Mouse (Mus musculus) forebrain, postnatal 0 days (tissue): Measurements from ENCODE around the gene Gm13539. TPM values are rescaled to one million over a fixed set of nuclear protein-coding genes. Genes with fewer than 3 reads are reported as not detected.

Experiments used
- ATAC-seq: fragments of 200-750 bp; cut with Nextera tagmentation; 2 replicates; pipeline ENCODE4 v1.8.0; 2017; ENCODE audit warnings: mild to moderate bottlenecking, moderate library complexity
- DNase-seq: peaks from one replicate; pipeline ENCODE4 v3.0.0-alpha.2; 2015
- H3K27ac ChIP-seq: fragments of 300-500 bp; sonication (generic); 2 replicates; pipeline ENCODE4 v1.5.1; 2014; ENCODE audit warnings: low read depth, mild to moderate bottlenecking, antibody characterized with exemption, low read length, moderate library complexity, mixed read lengths
- H3K27me3 ChIP-seq: fragments of 300-500 bp; sonication (generic); 2 replicates; pipeline ENCODE4 v1.6.1; 2014; ENCODE audit warnings: mild to moderate bottlenecking, low read length, mixed read lengths; ENCODE audit not compliant: insufficient read depth
- H3K36me3 ChIP-seq: fragments of 300-500 bp; sonication (generic); 2 replicates; pipeline ENCODE4 v1.6.1; 2014; ENCODE audit warnings: mild to moderate bottlenecking, moderate library complexity; ENCODE audit not compliant: insufficient read depth
- H3K4me1 ChIP-seq: fragments of 300-500 bp; sonication (generic); 2 replicates; pipeline ENCODE4 v1.6.1; 2014; ENCODE audit warnings: antibody characterized with exemption; ENCODE audit not compliant: insufficient read depth
- H3K4me2 ChIP-seq: fragments of 300-500 bp; sonication (generic); 2 replicates; pipeline ENCODE4 v1.6.1; 2014; ENCODE audit warnings: low read depth, mild to moderate bottlenecking, moderate library complexity
- H3K4me3 ChIP-seq: fragments of 300-500 bp; sonication (generic); 2 replicates; pipeline ENCODE4 v1.5.1; 2014; ENCODE audit warnings: low read depth, low read length, mixed read lengths
- H3K9ac ChIP-seq: fragments of 300-500 bp; sonication (generic); 2 replicates; pipeline ENCODE4 v1.6.1; 2014; ENCODE audit warnings: mild to moderate bottlenecking
- H3K9me3 ChIP-seq: fragments of 300-500 bp; sonication (generic); 2 replicates; pipeline ENCODE4 v1.6.1; 2016; ENCODE audit warnings: low read length
- CTCF ChIP-seq: sonication (generic); IDR thresholded peaks from 2 replicates; pipeline ENCODE4 v1.5.1; 2016; ENCODE audit warnings: antibody characterized with exemption, control low read depth, low read depth
- WGBS: fragments of 180-500 bp; shearing (Covaris S2); extraction: QIAGEN DNeasy Blood & Tissue Kit; methylation state at CpG from one replicate; pipeline ENCODE4 v1.1.7; 2014; 5-methylcytosine and 5-hydroxymethylcytosine counted together
- polyA plus RNA-seq: library from polyadenylated mRNA; unstranded; fragments of >200 nt; fragmentation: Nextera tagmentation; extraction: Ambion mirVana; gene quantifications from 2 replicates; pipeline ENCODE4 v1.2.1, GENCODE M21; 2015
- total RNA-seq: library from RNA; depleted of rRNA; stranded (reverse); fragments of >200 nt; gene quantifications from 2 replicates; pipeline ENCODE4 v1.2.3, GENCODE M21; 2014

The Gm13539 gene
- total and polyA plus RNA-seq, 2 experiments from 2014 or later = not detected

DNA sequence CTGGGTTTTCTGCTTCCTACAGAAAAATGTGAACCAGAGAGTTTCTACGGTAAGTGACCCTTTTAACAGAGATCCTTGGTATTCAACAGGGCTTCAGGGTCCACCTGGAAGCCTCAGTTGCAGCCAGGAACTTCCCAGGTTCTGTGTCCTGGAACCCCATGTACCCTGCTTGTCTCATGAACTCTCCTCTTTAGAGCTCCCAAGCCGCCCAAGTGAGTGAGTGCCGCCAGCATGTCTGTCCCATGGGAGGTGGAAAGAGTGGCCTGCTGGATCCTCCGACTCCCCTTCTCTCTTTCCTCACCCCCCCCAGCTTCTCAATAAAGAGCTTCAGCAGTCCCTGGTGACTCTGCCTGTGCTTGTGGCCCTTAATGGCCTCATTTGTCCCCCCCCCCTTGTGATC lies 14.3 kb upstream of the Gm13539 start:
- TF ChIP-seq CTCF = no peak
- Histone ChIP-seq H3K9me3 (no peaks in the 10 kb centered on the region), H3K4me1 (no peaks in the 10 kb centered on the region), H3K9ac (no peak overlapping the region), H3K27me3 (no peaks in the 10 kb centered on the region), H3K4me3 (no peak overlapping the region), H3K27ac (no peak overlapping the region), H3K4me2 (no peak overlapping the region), H3K36me3 (no peaks in the 10 kb centered on the region)
- DNase-seq = no peak
- 89% methylated on average over 4 of the region's 4 CpGs for WGBS
- ATAC-seq = no peak

GRCm38 (mm10) chr2:25773507-25773906 lies 8.6 kb upstream of the Gm13539 start:
- TF ChIP-seq CTCF = no peak
- Histone ChIP-seq H3K4me2 (no peak overlapping the region), H3K36me3 (no peaks in the 10 kb centered on the region), H3K4me1 (no peaks in the 10 kb centered on the region), H3K9ac (no peak overlapping the region), H3K4me3 (no peak overlapping the region), H3K9me3 (no peaks in the 10 kb centered on the region), H3K27me3 (no peaks in the 10 kb centered on the region), H3K27ac (no peak overlapping the region)
- ATAC-seq (no peak), DNase-seq (no peak)
- 90% methylated on average over 2 of the region's 2 CpGs for WGBS

DNA sequence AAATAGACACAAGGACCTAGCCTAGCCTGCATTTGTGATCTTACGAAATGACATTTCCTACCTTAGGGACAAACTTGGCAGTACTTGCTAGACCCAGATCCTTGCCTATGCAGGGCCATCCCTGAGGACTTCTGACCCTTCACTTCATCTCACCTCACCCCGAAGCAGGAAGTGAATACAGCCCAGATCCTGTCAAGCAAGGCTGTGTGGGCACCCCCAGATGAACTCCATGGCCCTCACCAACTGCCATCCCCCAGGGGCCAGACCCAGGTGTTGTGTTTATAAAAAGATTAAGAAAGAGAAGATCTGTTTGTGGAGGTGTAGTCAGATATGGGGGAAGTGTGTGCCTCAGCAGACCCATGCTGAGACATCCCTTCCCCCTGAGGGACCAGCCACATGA lies 7.4 kb upstream of the Gm13539 start:
- ATAC-seq (no peak), DNase-seq (no peak)
- no peak overlapping the region for H3K4me3 ChIP-seq
- H3K4me2 ChIP-seq = no peak overlapping the region
- no peaks in the 10 kb centered on the region for H3K4me1 ChIP-seq
- no peak overlapping the region for H3K9ac ChIP-seq
- H3K9me3 ChIP-seq = no peaks in the 10 kb centered on the region
- no peak for TF ChIP-seq CTCF
- H3K27ac ChIP-seq = no peak overlapping the region
- H3K27me3 ChIP-seq = no peaks in the 10 kb centered on the region
- H3K36me3 ChIP-seq = no peaks in the 10 kb centered on the region
- 80% methylated on average over 2 of the region's 2 CpGs for WGBS

- Histone ChIP-seq H3K9me3 (no peaks in the 10 kb centered on the region), H3K27me3 (no peaks in the 10 kb centered on the region), H3K27ac (no peak overlapping the region), H3K4me1 (no peaks in the 10 kb centered on the region), H3K36me3 (no peaks in the 10 kb centered on the region), H3K4me2 (no peak overlapping the region), H3K4me3 (no peak overlapping the region), H3K9ac (no peak overlapping the region)
- no peak for ATAC-seq
- TF ChIP-seq CTCF = no peak
- no peak for DNase-seq
- 64% methylated on average over 3 of the region's 3 CpGs for WGBS
Measured at GRCm38 (mm10) chr2:25775991-25776390, 6.1 kb upstream of the Gm13539 start.

DNA sequence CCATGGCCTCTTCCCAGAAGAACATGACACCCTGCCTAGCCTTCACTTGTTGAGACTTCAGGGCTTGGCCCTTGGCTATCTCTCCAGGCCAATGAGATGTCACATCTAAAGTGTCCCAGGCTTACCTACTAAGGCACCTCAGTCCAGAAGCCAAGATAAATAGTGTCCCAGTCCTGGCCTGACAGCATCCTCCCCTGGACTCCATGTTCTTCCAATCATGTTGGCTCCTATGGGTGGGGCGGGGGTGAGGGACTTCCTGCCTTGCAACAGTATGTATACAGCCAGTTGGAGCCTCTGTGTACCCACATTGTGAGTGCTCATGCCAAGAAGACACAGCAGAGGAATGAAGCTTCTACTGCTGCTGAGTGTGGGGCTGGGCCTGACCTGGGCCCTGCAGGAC lies 5.3 kb upstream of the Gm13539 start, which contains the start of gene Lcn11:
TSS of gene Lcn11 (plus strand) at position 301 of the 400 bp plus-strand sequence.
- Histone ChIP-seq H3K9ac (no peak within 1 kb of the TSS), H3K4me1 (no peaks in the 10 kb centered on the region), H3K4me2 (no peak within 1 kb of the TSS), H3K4me3 (no peak within 1 kb of the TSS), H3K27me3 (no peaks in the 10 kb centered on the region), H3K27ac (no peak within 1 kb of the TSS), H3K9me3 (no peaks in the 10 kb centered on the region), H3K36me3 (no peaks in the 10 kb centered on the region)
- ATAC-seq = no peak
- DNase-seq = no peak
- no peak for TF ChIP-seq CTCF
- WGBS = 100% methylated on average over 1 of the region's 1 CpGs

DNA sequence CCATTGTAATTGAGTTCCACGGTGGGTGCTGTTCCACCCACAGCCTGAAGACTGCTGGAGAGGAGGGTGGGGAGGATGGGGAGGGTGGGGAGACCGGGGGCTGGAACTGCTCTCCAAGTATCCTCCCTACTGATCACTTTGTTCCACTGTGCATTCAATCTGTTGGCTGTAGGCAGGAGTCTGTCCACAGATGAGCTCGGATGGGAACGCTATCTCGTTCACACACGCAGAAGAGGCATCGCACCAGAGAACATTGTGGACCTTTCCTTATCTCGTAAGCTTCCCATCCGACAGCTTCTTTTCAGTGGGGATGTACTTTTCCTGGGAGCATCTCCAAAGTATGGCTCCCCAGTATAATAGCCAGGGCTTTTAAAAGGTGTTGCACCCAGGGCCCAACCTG lies 3.0 kb upstream of the Gm13539 start:
- H3K27ac ChIP-seq = no peak overlapping the region
- no peaks in the 10 kb centered on the region for H3K36me3 ChIP-seq
- H3K9ac ChIP-seq = no peak overlapping the region
- no peaks in the 10 kb centered on the region for H3K27me3 ChIP-seq
- no peaks in the 10 kb centered on the region for H3K4me1 ChIP-seq
- no peak for TF ChIP-seq CTCF
- 89% methylated on average over 9 of the region's 9 CpGs for WGBS
- H3K9me3 ChIP-seq = no peaks in the 10 kb centered on the region
- no peak for DNase-seq
- H3K4me3 ChIP-seq = no peak overlapping the region
- ATAC-seq = no peak
- no peak overlapping the region for H3K4me2 ChIP-seq

DNA sequence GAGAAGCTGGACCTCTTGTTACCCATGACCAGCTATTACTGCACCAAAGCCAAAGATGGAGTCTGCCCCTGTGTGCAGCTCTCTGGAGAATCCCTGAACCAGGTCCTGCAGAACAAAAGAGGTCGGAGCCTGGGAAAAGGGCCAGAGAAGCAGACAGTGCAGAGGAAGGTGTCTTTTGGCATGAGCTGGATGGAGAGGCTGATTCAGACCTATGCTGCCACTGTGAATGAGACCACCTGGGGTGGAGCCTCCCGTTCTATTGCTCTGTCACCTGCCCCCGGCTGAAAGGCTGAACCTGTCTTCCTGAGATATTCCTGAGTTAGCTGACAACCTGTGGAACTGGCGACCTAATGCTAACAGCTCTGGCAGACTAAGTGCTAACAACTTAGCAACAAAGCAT lies 1.1 kb upstream of the Gm13539 start:
- no peak overlapping the region for H3K4me3 ChIP-seq
- TF ChIP-seq CTCF = no peak
- H3K36me3 ChIP-seq = no peaks in the 10 kb centered on the region
- no peak for ATAC-seq
- H3K27ac ChIP-seq = no peak overlapping the region
- H3K9ac ChIP-seq = no peak overlapping the region
- no peak for DNase-seq
- WGBS = 71% methylated on average over 4 of the region's 4 CpGs
- no peaks in the 10 kb centered on the region for H3K9me3 ChIP-seq
- H3K27me3 ChIP-seq = no peaks in the 10 kb centered on the region
- no peak overlapping the region for H3K4me2 ChIP-seq
- no peaks in the 10 kb centered on the region for H3K4me1 ChIP-seq
